Mouse (Mus musculus) myocyte (in vitro differentiated cells): ENCODE results near the gene A230072I06Rik.

ENCODE experiments used
- CEBPB ChIP-seq: IDR thresholded peaks from 2 replicates; pipeline ENCODE4 v1.6.1; 2011; ENCODE audit warnings: mild to moderate bottlenecking, moderate library complexity; ENCODE audit not compliant: poor library complexity, insufficient read depth, severe bottlenecking
- E2F4 ChIP-seq: IDR thresholded peaks from one replicate; pipeline ENCODE4 v1.6.1; 2011; ENCODE audit warnings: mild to moderate bottlenecking, control low read depth, moderate library complexity; ENCODE audit not compliant: insufficient read depth
- MAX ChIP-seq: IDR thresholded peaks from one replicate; pipeline ENCODE4 v1.6.1; 2011; ENCODE audit warnings: low read depth, mild to moderate bottlenecking, control low read depth
- MYOD1 ChIP-seq, 3 experiments: IDR thresholded peaks; one replicate each; pipeline ENCODE4 v1.6.1; 2011; ENCODE audit warnings: control low read depth in 2 of 3, low read depth in 2 of 3, mild to moderate bottlenecking in 2 of 3, moderate library complexity in 1 of 3; ENCODE audit not compliant: insufficient read length in 2 of 3, control insufficient read depth in 1 of 3
- MYOG ChIP-seq, 3 experiments: IDR thresholded peaks; one replicate each; pipeline ENCODE4 v1.6.1; 2011; ENCODE audit warnings: control low read depth in 2 of 3, low read depth in 2 of 3, mild to moderate bottlenecking in 2 of 3; ENCODE audit not compliant: insufficient read length in 2 of 3, control insufficient read depth in 1 of 3, insufficient read depth in 1 of 3
- POLR2A ChIP-seq: IDR thresholded peaks from one replicate; pipeline ENCODE4 v1.6.1; 2011; ENCODE audit warnings: low read depth, mild to moderate bottlenecking, control low read depth, moderate library complexity; ENCODE audit not compliant: insufficient read length
- REST ChIP-seq: IDR thresholded peaks from one replicate; pipeline ENCODE4 v1.6.1; 2011; ENCODE audit warnings: mild to moderate bottlenecking, control low read depth, moderate library complexity; ENCODE audit not compliant: insufficient read depth, insufficient read length
- SRF ChIP-seq: IDR thresholded peaks from one replicate; pipeline ENCODE4 v1.6.1; 2011; ENCODE audit warnings: low read depth; ENCODE audit not compliant: control insufficient read depth, insufficient read length
- TCF12 ChIP-seq: IDR thresholded peaks from one replicate; pipeline ENCODE4 v1.6.1; 2011; ENCODE audit warnings: mild to moderate bottlenecking, control low read depth; ENCODE audit not compliant: poor library complexity, insufficient read depth, severe bottlenecking
- TCF3 ChIP-seq: IDR thresholded peaks from one replicate; pipeline ENCODE4 v1.6.1; 2011; ENCODE audit warnings: low read depth, control low read depth; ENCODE audit not compliant: insufficient read length
- USF1 ChIP-seq: IDR thresholded peaks from one replicate; pipeline ENCODE4 v1.6.1; 2011; ENCODE audit warnings: low read depth, mild to moderate bottlenecking, control low read depth, moderate library complexity

DNA sequence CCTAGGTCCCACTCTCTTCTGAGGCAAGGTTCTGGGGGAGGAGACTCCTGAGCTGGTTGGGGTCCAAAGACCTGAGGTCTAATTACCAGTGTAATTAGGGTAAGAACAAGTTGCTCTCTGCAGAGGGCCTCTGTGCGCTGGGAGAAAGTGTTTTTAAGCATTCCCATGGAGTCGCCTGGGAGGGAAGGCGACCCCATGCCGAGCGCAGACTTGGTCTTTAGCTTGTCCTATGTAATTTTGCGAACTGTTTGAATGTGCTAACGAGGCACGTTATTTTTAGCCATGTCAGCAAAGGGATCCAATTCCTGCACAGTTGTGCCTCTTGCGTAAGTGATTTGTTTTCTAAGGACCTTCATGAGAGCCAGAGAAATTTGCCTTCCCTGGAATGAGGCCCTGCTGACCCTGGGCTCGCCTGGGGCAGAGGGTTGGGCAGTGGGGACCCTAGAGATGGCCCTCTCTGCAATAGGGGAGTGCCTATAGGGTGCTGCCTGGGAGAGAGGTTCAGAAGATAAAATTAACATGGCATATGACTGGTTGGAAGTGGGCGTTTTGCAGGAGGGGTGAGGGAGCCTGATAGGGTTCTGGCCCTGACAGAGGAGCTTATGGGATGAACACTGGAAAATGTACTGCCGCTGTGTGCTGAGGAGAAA is at the start of gene A230072I06Rik:
- no peak for TF ChIP-seq POLR2A
- no peak for TF ChIP-seq REST
- no peak for TF ChIP-seq USF1
- no peak for TF ChIP-seq CEBPB
- TF ChIP-seq MAX = no peak
- TF ChIP-seq MYOG (IDR thresholded peaks at IDR 0.05; ENCODE audit: control insufficient read depth in 1 of 3, insufficient read depth in 1 of 3, insufficient read length in 2 of 3, low read depth in 2 of 3) = no peak
- TF ChIP-seq TCF12 = no peak
- TF ChIP-seq E2F4 = no peak
- TF ChIP-seq MYOD1 (IDR thresholded peaks at IDR 0.05; ENCODE audit: control insufficient read depth in 1 of 3, insufficient read length in 2 of 3, low read depth in 2 of 3) = no peak
- no peak for TF ChIP-seq SRF
- TF ChIP-seq TCF3 = no peak
